Mouse (Mus musculus): ENCODE measurements around the gene Rabepk.
"Not testable (repeated sequence)": the region's sequence is repeated elsewhere in the genome, so short reads cannot be mapped to it uniquely, and the experiment has no call there.

Gene Rabepk

DNA sequence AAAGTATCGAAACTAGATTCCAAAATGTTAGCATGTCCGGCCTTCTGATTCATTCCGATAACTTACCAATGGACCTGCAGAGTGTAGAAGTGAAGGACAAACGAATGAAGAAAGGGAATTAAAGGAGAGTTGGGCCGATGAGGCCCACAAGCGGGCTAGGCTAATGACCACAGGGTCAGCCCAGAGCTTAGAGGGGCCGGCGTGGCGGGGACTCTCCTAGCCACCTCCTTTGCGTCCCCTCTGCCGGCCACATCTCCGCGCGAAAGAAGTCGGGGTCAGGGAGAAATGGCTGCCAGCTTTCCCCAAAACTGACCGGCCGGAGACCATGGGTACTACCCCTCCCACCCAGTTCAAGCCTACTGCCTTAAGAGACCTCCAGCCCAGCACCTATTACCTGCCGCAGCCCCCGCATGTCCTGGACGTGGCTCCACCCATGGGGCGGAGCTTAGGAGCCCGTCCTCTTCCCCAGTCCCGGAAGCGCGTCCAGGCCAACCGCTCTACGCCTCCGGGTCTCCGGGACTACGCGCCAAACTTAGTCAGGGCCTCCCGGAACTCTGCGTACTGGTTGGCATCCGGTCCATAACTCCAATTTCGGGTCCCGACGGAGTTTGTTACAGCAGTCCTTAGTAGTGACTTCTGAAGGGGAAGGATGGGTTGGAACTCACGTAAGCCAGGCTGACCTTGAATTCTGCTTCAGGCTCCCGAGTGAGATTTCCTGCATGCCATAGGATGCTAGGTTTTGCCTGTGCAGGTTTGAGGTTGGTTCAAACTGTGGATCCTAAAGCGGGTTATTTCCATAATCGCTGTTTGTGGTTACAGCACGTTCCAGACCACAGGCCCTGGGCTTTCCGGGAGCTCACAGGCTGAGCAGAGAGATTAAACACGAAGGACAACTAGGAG lies at the start of gene Rabepk:
Gene Rabepk, minus strand, starts transcription at position 556 of the 900 bp plus-strand sequence.
- peak in 1 of 2 experiments; percentile 68 for DNase-seq (ENCODE audit: low spot score in 2 of 2)

DNA sequence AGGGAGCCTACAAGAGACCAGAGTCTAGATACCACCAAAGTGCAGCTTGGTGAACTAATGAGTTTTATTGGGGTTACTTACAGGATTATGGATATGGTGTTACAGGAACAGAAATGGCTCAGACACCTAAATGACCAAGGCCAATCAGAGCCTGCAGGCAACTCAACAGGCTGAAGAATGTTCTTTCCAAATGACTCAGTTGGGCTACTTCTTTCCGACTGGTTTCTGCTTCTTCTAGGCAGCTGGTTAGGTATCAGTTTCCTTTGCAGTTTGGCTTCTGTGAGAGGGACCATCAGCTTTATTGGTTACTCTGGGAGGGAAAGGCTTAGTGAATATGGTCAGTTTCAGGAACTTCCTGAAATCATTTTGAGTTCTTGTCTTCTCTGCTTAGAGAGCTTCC lies 48.0 kb upstream of the Rabepk start:
- DNase-seq (ENCODE audit: low spot score in 2 of 2), result no peak

DNA sequence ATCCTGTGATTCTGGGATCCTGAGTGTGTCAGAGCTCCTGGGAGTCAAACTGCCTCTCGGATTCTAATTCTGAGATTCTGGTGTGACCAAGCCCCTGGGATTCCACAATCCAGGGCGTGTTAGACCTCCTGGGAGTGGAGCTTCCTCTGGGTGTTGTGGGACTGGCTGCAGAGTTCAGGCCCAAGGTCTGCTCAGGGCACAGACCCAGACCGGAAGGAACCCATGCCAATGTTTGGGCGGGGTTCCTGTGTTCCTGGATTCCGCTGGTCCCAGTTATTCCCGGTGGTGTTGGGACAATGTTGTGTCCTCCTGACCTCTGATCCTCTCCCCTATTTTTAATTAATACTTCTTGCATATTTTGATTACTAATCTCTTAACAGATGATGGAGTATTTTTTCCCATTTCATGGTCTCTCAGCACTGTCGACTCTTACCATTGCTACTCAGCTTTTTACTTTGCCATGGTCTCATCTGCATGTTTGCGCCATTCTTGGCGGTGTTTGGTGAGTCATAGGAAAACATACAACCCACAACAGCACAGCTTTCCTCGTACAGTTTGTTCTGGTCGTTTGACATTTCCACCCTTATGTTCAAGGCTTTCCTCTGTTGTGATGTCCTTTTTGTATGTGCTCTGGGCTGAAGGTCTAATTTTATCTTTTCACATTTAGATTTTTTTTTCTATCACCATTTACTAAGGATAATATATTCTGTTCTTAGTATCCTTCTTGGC lies 43.7 kb upstream of the Rabepk start:
- no peak for DNase-seq (ENCODE audit: low spot score in 2 of 2)

DNA sequence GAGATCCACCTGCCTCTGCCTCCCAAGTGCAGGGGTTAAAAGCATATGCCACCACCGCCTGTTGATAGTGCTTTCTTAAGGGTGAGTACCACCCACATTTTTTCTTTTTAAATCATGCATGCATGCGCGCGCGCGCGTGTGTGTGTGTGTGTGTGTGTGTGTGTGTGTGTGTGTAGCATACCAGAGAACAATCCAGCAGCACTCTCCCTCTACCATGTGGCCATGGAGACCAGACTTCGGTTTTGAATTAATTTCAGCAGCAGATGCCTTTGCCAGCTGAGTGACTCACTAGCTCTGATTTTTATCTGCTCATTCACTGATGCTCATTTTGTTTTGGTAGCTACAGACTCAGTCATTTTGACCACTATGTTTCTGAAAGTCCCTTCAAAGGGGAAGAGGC lies 42.0 kb upstream of the Rabepk start:
- DNase-seq (ENCODE audit: low spot score in 2 of 2), result peak; percentile 15 to 61

DNA sequence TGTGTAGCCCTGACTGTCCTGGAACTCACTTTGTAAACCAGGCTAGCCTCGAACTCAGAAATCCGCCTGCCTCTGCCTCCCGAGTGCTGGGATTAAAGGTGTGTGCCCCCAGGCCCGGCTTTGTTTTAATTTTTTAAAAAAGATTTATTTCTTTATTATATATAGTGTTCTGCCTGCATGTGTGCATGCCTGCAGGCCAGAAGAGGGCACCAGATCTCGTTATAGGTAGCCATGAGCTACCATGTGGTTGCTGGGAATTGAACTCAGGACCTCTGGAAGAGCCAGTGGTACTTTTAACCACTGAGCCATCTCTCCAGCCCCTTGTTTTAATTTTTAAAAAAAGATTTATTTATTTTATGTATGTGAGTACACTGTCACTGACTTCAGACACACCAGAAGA lies 40.4 kb upstream of the Rabepk start:
- DNase-seq (ENCODE audit: low spot score in 2 of 2), result not testable (repeated sequence)

DNA sequence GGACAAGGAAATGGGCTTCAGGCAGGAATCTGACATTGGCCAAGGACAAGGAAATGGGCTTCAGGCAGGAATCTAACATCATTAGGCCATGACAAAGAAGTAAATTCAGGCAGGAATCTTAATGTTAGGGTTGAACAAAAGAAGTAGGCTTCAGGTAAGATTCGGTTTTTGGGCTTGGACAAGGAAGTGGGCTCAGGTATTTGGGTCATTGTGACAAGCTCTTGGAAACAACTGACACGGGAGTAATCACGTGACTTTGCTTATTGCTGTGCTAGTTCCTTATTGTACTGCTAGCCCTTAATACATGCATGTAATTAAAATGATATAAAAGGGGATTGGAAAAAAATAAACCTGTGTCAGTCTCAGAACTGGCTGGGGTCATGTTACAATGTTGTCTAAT lies 36.0 kb upstream of the Rabepk start:
- DNase-seq (ENCODE audit: low spot score in 2 of 2), result no peak

DNA sequence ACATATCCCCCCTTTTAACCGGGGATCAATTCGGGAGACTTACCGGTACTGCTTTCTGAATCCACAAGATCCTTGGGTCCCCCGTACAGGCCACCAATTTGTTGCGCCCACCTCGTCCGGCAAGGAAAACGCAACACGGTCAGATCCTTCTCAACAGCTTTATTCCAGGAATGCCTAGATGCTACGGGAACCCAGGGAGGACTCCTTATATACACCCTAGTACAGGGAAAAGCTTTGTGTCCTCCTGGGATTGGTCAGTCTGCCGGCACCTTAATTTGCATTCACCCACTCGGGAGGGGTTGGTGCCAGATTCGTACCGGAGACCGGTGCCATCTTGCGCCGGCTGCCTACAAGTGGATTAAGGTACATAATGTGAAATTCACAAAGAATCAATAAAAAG lies 33.9 kb upstream of the Rabepk start:
- DNase-seq (ENCODE audit: low spot score in 2 of 2), result no peak

DNA sequence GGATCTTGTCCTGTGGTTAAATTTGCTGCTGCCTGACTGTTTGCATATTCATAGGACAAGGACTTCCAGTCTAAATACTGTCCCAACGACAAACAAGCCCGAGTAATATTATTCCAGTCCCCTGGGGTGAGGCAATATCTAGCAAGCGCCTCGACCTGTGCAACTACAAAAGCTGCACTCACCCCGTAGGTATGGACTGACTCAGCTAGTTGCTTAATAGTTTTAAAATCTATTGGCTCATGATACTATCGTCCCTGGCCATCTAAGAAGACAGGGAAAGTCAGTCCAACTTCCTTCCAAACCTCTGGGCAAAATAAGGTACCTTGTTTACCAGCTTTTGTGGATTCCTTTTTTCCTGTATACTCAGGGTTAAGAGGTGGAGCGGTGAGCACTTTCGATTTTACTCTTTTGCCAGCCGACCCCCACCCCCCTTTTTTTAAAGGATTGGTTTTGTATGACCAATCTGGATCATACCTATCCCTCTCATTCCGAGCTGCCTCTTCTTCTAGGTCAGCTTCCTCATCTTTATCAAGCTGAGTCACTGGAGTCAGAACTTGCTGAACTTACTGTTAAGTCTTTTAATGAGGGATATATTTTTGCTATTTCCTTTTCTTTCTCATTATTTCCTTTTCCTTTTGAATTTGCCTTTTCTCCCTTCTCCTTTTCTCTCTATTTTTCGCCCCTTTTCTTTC lies 33.2 kb upstream of the Rabepk start, which contains the start of gene Gm34653:
Gene Gm34653, plus strand, starts transcription at position 242 of the 692 bp plus-strand sequence.
- DNase-seq (ENCODE audit: low spot score in 2 of 2), result not testable (repeated sequence)

DNA sequence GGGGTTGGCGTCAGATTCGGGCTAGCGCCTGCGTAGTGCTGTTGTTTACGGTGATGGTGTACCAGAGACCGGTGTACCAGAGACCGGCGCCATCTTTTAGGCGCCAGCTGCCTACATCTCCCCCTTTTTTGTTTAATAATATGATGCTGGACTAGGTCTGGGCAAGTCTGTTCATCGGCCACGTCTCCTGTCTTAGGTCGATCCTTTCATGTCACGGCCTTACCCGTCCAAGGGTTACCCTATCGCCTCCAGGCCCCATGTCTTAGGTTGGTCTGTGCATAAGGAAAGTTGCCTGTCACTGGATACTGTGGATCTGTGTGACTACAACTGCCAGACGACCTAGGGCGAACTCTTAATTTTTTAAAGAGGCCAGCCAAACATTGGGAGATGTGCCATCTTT lies 30.4 kb upstream of the Rabepk start:
- not testable (repeated sequence) for DNase-seq (ENCODE audit: low spot score in 2 of 2)

DNA sequence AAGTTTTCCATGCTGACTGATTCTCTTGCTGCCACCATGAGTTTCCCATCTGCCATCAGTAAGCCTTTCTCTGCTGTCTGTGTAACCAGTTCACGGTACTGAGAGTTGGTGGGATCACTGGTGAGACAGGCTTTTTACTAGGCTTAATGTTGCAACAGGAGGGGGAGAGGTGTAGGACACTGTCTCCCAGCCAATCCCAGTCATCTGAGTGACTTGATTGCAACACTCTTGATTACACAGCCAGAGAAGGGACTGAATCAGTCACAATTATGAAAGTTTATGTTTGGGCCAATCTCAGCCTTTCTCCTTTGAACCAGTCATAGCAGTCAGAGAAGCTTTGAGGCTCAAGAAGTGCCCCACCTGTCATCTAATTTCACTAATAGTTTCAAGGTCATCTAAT lies 28.3 kb upstream of the Rabepk start:
- DNase-seq (ENCODE audit: low spot score in 2 of 2), result no peak

DNA sequence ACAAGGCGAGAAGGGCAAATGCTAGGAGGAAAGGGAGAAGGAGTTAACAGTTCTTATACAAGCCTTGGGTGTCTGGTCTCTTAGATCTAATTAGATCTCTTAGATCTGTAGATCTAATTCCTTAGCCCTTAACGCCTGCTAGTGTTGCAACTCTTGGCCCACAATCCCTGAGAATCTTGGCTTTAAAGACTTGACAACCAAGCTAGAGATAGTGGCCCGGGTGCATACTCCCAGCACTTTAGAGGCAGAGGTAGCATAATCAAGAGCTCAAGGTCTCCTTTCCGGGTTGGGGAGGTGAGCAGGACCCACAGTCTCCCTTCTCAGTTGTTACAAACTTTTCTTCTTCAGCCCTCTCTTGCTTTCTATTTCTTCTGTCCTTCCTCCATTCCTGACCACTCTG lies 27.9 kb upstream of the Rabepk start:
- DNase-seq (ENCODE audit: low spot score in 2 of 2), result no peak

DNA sequence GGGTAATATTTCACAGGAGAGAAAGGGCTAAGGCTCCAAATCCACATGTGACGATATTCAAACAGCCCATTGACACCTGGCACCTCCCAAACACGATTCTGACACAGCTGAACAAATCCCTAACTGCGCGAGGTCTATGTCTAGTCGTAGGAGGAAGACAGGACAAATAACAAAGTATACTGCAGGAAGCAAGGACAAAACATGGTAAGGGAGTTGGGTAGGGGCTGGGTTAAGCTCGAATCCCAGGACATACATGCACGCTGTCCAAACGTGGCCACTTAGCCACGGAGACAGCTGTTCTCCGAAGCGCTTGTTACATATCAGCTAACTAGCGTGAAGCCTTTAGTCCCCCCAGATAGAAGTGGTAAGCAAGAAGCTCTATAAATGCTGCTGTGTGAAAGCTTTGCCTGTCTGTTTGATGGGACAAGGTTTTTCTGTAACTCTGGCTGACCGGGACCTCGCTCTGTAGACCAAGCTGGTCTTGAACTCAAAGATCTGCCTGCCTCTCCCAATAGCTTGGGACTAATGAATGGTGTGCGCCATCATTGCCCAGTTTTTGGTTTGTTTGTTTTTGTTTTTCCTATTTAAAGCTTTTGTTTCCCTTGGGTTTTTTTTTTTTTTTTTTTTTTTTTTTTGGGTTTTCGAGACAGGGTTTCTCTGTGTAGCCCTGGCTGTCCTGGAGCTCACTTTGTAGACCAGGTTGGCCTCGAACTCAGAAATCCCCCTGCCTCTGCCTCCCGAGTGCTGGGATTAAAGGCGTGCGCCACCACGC lies 26.9 kb upstream of the Rabepk start:
- DNase-seq (ENCODE audit: low spot score in 2 of 2), result no peak

DNA sequence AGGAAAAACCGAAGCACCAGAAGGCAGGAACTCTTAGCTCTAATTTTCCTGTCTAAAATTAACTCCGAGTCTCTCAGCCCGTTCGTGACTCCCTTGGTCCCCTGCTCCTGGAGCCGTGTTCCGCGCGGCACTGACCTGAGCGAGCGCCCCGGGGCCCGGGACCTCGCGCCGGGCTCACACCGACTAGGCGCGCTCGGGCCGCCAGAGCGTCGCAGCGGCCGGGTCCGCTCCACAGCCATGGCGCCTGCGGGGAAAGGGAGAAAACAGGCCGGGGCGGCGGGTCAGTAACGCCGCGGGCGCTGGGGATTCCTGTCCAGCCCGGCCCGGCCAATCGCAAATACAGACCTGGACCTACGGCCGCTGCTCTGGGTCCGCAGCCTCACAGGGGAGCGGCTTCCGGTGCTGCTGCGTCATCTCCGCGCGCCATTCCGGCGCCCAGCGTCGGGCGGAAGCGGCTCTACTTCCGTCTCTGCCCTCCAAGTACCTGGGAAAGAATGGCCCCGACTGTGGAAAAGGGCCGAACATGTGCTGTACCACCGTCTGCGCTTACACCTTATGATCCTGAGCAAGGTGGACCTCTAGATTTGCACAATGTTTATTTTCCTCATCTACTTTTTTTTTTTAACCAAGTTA lies 26.2 kb upstream of the Rabepk start, which contains the start of gene Fbxw2:
Gene Fbxw2, minus strand, starts transcription at position 485 of the 633 bp plus-strand sequence.
- DNase-seq (ENCODE audit: low spot score in 2 of 2), result peak; percentile 74 to 88

DNA sequence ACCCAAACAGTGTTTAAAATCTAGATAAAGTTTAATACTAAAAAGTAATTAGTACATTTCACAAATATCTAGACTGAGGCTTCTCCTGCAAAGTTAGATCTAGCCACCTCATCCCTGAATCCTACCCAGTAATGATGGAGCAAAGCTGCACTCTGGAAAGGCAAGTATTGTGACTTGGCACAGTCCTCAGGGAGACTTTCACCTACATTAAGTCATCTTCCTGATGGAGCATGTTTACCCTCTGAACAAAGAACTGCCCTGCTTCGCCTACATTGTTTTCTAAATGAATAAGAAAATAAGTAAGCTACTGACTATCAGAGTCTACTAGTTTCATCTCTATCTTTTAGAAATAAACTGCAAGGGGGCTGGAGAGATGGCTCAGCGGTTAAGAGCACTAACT lies 18.8 kb upstream of the Rabepk start:
- no peak for DNase-seq (ENCODE audit: low spot score in 2 of 2)

DNA sequence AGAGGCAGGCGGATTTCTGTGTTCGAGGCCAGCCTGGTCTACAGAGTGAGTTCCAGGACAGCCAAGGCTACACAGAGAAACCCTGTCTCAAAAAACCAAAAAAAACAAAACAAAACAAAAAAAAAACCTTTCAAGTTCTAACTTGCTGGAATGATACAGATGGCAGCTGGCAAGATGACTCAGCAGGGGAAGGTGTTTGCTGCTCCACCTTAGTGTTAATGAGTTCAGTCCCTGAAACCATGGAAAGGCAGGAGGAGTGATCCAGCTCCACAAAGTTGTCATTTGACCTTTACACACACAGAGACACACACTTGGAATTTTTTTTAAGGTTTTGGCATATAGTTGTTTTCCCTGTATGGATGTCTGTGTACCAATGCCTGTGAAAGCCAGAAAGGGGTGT lies 16.2 kb upstream of the Rabepk start:
- not testable (repeated sequence) for DNase-seq (ENCODE audit: low spot score in 2 of 2)

DNA sequence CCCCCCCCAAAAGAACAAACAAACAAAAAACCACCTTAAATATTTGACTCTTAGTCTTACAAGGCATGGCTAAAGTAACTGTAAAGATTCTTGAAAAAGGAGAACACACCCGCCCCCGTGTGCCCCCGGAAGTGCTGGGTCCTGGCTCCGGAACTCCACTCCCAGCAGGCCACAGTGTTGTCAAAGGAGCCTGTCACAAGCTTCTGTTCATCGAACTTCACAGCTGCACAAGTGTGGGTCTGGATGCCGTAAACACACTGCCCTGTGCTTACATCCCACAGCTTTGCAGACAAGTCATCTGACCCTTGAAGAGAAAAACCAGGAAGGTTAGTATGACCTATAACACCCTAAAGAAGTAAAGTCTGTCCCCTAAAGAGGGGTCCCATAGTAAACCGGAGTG lies 13.0 kb upstream of the Rabepk start:
- no peak for DNase-seq (ENCODE audit: low spot score in 2 of 2)

DNA sequence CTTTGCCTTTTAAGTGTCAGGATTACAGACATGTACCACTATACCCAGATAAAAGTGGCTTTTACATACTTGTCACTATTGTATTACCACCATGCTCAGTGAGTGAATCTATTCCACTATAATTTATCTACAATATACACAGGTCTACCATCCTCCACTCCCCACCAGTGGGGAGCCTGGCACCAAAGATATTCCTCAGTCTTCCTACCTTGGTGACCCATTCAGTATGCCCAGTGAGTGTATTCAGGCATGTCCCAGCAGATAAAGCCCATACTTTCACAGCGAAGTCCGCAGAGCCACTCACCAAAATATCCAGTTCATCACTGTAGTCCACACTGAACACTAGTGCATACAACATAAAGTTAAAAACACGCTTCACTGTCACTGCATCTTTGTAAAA lies 11.1 kb upstream of the Rabepk start:
- no peak for DNase-seq (ENCODE audit: low spot score in 2 of 2)

DNA sequence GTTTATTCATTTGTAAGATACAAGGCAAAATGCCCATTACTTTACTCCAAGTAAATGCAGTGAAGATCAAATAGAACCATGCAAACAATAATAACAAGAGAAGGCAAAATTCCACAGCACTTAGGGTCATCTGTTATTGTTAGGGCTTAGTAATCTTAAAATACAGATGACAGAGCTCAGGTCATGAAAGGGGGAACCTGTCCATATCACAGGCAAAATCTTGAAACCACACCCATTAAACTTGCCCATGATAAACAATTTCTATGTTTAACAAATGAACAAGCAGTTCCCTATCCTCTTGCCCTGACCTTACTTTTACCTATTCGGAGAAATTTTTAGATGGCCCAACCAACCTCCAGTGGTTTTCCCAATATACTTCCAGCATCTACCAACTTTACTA lies 9.9 kb upstream of the Rabepk start:
- no peak for DNase-seq (ENCODE audit: low spot score in 2 of 2)

DNA sequence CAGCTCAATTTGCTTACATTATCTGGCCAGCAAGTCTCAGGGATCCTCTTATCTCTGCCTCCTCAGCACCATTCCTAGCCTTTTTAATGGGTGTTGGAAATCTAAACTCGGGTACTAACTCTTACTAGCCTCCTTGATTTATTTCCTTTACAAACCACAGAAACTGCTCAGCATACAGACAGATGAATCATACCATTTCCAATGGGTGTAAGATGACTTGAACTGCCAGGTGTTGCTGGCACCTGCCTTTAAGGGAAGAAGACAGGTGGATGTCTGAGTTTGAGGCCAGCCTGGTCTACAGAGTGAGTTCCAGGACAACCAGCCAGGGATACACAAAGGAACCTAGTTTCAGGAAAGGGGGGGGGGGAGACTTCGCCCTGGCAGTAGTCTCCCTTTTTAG lies 8.3 kb upstream of the Rabepk start:
- no peak for DNase-seq (ENCODE audit: low spot score in 2 of 2)

DNA sequence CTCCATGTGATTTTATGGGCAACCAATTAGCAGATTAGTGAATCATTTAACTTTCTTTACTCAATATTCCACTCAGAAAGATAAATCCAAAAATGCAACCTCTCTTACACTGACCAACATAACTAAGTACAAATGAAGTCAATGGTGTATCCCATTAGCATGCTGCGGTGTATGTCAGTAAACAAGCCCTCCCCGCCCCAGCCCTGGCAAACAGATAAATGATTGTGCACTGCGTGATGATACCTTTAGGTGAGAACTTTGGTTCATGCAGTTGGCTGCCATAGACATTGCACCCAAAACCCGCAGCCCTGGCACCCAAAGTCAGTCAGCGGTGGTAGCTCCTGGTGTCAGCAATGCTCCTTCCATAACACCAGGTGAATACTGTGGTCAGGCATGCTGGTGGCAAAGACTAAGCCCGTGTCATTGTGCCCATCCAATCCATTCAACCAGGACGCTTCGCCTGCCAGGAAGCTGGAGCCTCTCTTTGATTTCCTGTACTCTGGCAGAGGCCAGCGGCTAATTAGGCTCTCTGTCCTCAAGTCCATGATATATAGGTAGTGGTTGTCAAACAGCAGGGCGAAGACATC lies 5.7 kb upstream of the Rabepk start:
- DNase-seq (ENCODE audit: low spot score in 2 of 2), result no peak

DNA sequence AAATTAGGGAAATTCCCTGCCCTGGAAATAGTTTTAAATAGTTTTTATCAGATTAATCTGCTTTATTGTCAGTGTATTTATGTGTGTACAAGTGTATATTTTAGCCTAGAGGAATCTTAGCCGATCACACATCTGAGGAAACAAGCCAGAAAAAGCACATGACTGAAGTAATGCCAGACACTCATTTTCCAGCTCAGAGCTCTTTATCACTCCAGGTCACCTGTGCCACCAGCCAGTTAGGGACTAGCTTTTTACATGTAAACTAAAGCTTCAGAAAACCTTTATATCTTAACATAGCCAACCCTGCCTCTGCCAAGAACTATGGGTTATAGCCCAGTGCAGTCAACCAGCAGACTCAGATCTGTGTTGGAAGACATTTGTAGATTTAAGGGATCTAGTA lies 5.1 kb upstream of the Rabepk start:
- no peak for DNase-seq (ENCODE audit: low spot score in 2 of 2)
